Mouse (Mus musculus): ENCODE results near the gene Rgs12. TPM values are rescaled to one million over a fixed set of nuclear protein-coding genes. Genes with fewer than 3 reads are reported as not detected.

Gene Rgs12
- polyA plus RNA-seq (2015; fragmentation: Nextera tagmentation; extraction: Ambion mirVana), result 15.7 and 16.2 TPM in 2 replicates

DNA sequence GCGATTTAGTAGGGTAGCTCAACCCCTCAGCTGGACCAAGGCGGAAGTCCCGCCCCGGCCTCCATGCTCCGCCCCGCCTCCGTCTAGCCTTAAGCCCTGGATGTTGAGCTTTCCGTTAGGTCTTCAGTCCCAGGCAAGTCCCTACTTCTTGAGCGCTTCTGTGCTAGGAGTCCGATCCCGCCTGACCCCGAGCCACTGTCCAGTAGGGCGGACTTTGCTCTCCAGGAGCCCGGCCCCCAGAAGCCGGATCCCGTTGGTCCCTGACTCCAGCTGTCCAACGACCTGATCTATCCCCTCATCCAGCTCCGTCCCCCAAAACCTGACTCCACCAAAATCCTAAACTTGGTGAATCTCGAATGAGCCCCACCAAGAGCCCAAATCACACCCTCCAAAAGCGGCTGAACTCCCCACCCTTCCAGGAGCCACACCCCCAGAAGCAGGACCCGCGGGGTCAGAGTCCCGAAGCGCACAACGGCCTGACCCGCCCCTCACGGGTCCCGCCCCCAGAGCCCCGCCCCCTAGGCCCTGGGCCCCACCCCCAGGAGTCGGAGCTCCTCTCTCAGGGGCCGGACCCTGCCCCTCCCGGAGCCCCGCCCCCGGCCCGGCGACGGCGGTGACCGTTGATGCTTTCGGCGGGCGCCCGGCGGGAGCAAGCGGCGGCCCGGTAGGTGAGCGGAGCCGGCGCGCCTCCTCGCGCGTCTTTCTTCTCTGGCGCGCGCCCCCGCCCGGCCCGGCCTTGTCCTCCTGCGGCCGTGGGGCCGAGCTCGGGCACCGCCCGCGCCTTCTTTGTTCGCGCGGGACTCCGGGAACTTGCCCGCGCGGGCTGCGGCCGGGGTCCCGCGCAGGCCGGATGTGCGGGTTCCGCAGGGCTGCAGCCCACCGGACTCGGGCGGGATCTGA is at the start of gene Rgs12:
Gene Rgs12 (plus strand): TSS at position 585 of the 900 bp plus-strand sequence.
- Histone ChIP-seq H3K9me3 (replicated peaks; ENCODE audit: control insufficient read depth, low read length) (no peaks in the 10 kb centered on the region), H3K36me3 (ENCODE audit: control insufficient read depth, insufficient read depth) (no peaks in the 10 kb centered on the region), H3K4me1 (ENCODE audit: control insufficient read depth, low read depth, low read length) (peaks cover 17% of the 10 kb centered on the region), H3K9ac (ENCODE audit: low read depth, low read length) (peak within 1 kb of the TSS; percentile 92), H3K27ac (ENCODE audit: low read length) (peak within 1 kb of the TSS; percentile 82), H3K27me3 (ENCODE audit: control insufficient read depth, insufficient read depth, low read depth, low read length) (no peaks in the 10 kb centered on the region), H3K4me2 (ENCODE audit: low read depth, low read length) (peak within 1 kb of the TSS; percentile 94), H3K4me3 (ENCODE audit: low read depth, low read length) (peak within 1 kb of the TSS; percentile 80)
- peak; percentile 98 for ATAC-seq (ENCODE audit: low read depth)
- WGBS (ENCODE audit: insufficient replicate concordance), result under 1% methylated on average over 64 of the region's 84 CpGs

DNA sequence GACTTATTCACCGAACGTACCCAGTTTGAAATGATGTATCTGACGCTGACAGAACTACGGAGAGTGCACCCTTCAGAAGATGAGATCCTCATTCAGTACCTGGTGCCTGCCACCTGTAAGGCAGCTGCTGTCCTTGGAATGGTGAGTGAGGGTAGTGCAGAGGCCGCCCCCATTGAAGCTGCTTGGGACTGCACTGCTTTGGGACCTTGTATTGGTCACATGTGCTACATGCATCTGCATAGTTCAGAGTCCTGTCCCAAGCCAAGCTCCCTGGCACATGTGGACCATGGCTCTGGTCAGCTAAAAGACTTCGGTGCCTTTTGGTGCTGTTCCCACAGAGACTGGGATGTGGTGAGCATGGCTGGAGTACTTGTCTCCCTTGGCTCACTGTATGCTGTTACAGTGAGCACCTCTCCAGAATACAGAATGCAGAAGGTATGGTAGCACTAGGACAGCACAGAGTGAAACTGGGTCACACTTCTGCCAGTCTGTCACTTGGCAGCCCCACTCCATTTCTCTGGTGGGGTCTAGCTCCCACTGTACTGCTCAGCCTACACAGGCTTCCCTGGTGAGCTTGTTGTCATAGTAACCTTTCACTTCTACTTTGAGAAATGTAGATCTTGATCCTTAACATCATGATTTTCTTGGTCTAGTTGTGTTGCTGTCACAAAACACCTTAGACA is 49.3 kb upstream of the Rgs12 start:
- H3K4me2 ChIP-seq (ENCODE audit: low read depth, low read length), result no peak overlapping the region
- H3K27ac ChIP-seq (ENCODE audit: low read length), result no peak overlapping the region
- peaks cover 17% of the 10 kb centered on the region for H3K4me1 ChIP-seq (ENCODE audit: control insufficient read depth, low read depth, low read length)
- H3K36me3 ChIP-seq (ENCODE audit: control insufficient read depth, insufficient read depth), result peaks cover 28% of the 10 kb centered on the region
- no peaks in the 10 kb centered on the region for H3K9me3 ChIP-seq (replicated peaks; ENCODE audit: control insufficient read depth, low read length)
- no peak overlapping the region for H3K9ac ChIP-seq (ENCODE audit: low read depth, low read length)
- no peaks in the 10 kb centered on the region for H3K27me3 ChIP-seq (ENCODE audit: control insufficient read depth, insufficient read depth, low read depth, low read length)
- H3K4me3 ChIP-seq (ENCODE audit: low read depth, low read length), result no peak overlapping the region
- ATAC-seq (ENCODE audit: low read depth), result no peak
- 89% methylated on average over 6 of the region's 6 CpGs for WGBS (ENCODE audit: insufficient replicate concordance)

DNA sequence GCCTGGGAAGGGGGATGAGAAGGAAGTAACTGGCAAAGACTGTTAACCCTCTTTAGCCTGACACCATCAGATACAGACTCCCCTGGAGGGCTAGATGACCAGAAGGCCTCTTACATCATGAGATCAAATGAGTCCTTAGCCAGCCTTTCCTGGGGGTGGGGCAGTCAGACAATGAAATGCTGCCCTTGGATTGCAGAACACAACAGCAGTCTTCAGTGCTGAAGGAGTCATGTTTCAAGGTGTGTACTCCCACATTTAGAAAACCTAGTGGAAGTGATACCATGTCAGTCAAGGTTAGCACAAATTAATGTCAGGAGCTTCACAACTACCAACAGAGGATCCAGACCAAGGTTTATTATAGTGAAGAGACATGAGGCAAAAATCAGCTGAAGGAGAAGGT is 46.9 kb upstream of the Rgs12 start:
- Histone ChIP-seq H3K36me3 (ENCODE audit: control insufficient read depth, insufficient read depth) (peaks cover 38% of the 10 kb centered on the region), H3K27ac (ENCODE audit: low read length) (no peak overlapping the region)

DNA sequence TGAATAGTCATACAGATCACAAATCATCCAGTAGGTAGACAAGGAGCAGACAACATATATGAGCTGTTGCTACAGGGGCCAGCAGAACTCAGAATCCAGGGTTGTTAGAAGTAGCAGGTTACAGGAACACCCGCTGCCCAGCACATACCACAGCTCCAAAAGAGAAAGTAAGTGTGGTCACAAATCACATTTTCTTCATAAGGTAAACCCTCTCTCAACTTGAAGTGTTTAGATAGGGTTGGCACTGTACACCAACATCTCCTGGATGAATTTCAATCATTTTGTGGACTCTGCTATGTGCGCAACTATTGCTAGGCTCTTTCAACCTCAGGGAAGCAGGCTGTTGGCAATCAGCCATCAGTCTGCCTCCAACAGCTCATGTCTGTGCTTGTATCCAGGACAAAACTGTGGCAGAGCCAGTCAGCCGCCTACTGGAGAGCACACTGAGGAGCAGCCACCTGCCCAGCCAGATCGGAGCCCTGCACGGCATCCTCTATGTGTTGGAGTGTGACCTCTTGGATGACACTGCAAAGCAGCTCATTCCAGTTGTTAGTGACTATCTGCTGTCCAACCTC is 46.3 kb upstream of the Rgs12 start:
- H3K27ac ChIP-seq (ENCODE audit: low read length), result no peak overlapping the region
- 88% methylated on average over 5 of the region's 5 CpGs for WGBS (ENCODE audit: insufficient replicate concordance)
- no peak overlapping the region for H3K9ac ChIP-seq (ENCODE audit: low read depth, low read length)
- peaks cover 35% of the 10 kb centered on the region for H3K36me3 ChIP-seq (ENCODE audit: control insufficient read depth, insufficient read depth)
- H3K4me3 ChIP-seq (ENCODE audit: low read depth, low read length), result no peak overlapping the region
- H3K27me3 ChIP-seq (ENCODE audit: control insufficient read depth, insufficient read depth, low read depth, low read length), result no peaks in the 10 kb centered on the region
- H3K9me3 ChIP-seq (replicated peaks; ENCODE audit: control insufficient read depth, low read length), result no peaks in the 10 kb centered on the region
- no peak for ATAC-seq (ENCODE audit: low read depth)
- H3K4me2 ChIP-seq (ENCODE audit: low read depth, low read length), result no peak overlapping the region
- no peaks in the 10 kb centered on the region for H3K4me1 ChIP-seq (ENCODE audit: control insufficient read depth, low read depth, low read length)

More for the DNA sequence above, 46.9 kb upstream of the Rgs12 start:
- Histone ChIP-seq H3K4me3 (ENCODE audit: low read depth, low read length) (no peak overlapping the region), H3K9ac (ENCODE audit: low read depth, low read length) (no peak overlapping the region), H3K4me1 (ENCODE audit: control insufficient read depth, low read depth, low read length) (no peaks in the 10 kb centered on the region; the same call in 1 of the 2 replicates), H3K27me3 (ENCODE audit: control insufficient read depth, insufficient read depth, low read depth, low read length) (no peaks in the 10 kb centered on the region), H3K4me2 (ENCODE audit: low read depth, low read length) (no peak overlapping the region), H3K9me3 (replicated peaks; ENCODE audit: control insufficient read depth, low read length) (no peaks in the 10 kb centered on the region)
- no peak for ATAC-seq (ENCODE audit: low read depth)

DNA sequence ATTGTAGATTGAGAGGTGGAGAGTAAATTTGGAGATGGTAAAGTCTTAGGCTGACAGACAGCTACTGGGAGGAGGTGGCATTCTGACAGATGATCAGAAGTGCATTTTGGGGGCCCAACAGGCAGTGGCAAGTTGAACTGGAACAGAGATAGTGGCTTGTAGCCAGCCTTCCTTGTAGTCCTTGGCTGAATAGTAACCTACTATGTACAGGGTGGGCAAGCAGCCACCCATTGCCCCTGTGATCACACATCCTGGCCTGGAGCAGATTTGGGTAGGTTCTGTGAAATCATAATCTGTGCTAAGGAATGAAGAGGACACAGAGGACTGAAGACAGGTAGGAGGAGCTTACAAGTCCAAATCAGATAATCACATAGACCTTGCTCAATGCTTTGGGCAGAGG is 44.8 kb upstream of the Rgs12 start:
- no peaks in the 10 kb centered on the region for H3K27me3 ChIP-seq (ENCODE audit: control insufficient read depth, insufficient read depth, low read depth, low read length)
- H3K9me3 ChIP-seq (replicated peaks; ENCODE audit: control insufficient read depth, low read length), result no peaks in the 10 kb centered on the region
- peaks cover 32% of the 10 kb centered on the region for H3K36me3 ChIP-seq (ENCODE audit: control insufficient read depth, insufficient read depth)
- no peak for ATAC-seq (ENCODE audit: low read depth)
- no peak overlapping the region for H3K27ac ChIP-seq (ENCODE audit: low read length)
- no peak overlapping the region for H3K4me3 ChIP-seq (ENCODE audit: low read depth, low read length)
- peaks cover 8% of the 10 kb centered on the region for H3K4me1 ChIP-seq (ENCODE audit: control insufficient read depth, low read depth, low read length)
- no peak overlapping the region for H3K9ac ChIP-seq (ENCODE audit: low read depth, low read length)
- no peak overlapping the region for H3K4me2 ChIP-seq (ENCODE audit: low read depth, low read length)

DNA sequence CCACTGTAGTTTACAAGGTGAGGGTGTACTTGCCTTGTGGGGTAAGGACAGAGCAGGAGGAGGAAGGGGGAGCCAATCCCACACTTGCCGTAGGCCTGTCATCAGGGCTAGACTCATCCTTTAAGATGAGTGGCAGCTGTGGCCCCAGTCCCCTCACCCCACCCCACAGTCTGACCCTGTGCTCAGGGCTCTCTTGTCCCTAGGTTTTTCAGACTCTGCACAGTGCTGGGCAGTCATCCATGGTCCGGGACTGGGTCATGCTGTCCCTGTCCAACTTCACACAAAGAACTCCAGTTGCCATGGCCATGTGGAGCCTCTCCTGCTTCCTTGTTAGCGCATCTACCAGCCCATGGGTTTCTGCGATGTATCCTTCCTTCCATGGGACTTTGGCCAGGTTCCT is 42.0 kb upstream of the Rgs12 start:
- Histone ChIP-seq H3K27ac (ENCODE audit: low read length) (no peak overlapping the region), H3K36me3 (ENCODE audit: control insufficient read depth, insufficient read depth) (peaks cover 24% of the 10 kb centered on the region), H3K4me2 (ENCODE audit: low read depth, low read length) (no peak overlapping the region), H3K27me3 (ENCODE audit: control insufficient read depth, insufficient read depth, low read depth, low read length) (no peaks in the 10 kb centered on the region), H3K4me3 (ENCODE audit: low read depth, low read length) (no peak overlapping the region), H3K4me1 (ENCODE audit: control insufficient read depth, low read depth, low read length) (peaks cover 29% of the 10 kb centered on the region), H3K9me3 (replicated peaks; ENCODE audit: control insufficient read depth, low read length) (no peaks in the 10 kb centered on the region), H3K9ac (ENCODE audit: low read depth, low read length) (no peak overlapping the region)
- 86% methylated on average over 4 of the region's 4 CpGs for WGBS (ENCODE audit: insufficient replicate concordance)
- no peak for ATAC-seq (ENCODE audit: low read depth)

DNA sequence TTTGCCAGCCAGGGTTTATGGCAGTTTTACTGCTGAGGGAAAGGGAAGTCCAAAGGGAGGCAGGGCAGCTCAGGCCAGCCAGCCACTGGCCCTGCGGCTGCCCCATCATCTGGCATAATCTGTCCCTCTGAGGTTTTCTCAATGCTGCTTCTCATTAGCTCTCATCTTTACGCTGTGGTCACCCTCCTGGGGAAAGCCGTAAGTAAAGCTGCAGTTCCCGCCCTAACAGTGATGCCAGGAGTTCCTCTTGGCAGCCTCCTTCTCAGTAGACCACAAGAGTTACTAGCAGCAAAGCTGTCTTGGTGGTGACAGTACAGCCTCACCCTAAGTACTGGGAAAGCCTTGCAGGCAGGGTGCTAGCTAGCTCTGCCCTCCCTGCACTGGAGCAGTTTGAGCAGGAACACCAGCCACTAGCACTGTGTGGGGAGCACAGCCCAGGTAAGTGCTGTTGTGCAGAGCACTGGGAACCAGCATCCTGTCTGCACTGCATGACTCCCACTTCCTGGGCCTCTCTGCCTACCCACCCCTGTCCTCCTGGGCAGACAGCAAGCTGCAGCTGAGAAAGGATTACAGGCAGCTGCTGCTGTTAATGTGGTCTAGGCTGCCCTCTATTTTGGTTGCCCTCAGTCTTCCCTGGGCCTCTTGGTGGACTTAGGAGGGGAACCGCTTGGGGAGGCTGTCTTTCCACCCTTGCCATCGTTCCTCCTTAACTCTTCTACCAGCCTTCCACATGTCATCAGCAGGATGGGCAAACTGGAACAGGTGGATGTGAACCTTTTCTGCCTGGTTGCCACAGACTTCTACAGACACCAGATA is 41.1 kb upstream of the Rgs12 start, which contains the start of gene Msantd1:
Gene Msantd1 (plus strand): TSS at position 103 of the 816 bp plus-strand sequence.
- H3K4me1 ChIP-seq (ENCODE audit: control insufficient read depth, low read depth, low read length), result peaks cover 29% of the 10 kb centered on the region
- no peak for ATAC-seq (ENCODE audit: low read depth)
- H3K9ac ChIP-seq (ENCODE audit: low read depth, low read length), result no peak within 1 kb of the TSS; the same call in 1 of the 2 replicates
- H3K4me2 ChIP-seq (ENCODE audit: low read depth, low read length), result no peak within 1 kb of the TSS
- no peak within 1 kb of the TSS for H3K4me3 ChIP-seq (ENCODE audit: low read depth, low read length)
- H3K9me3 ChIP-seq (replicated peaks; ENCODE audit: control insufficient read depth, low read length), result no peaks in the 10 kb centered on the region
- 81% methylated on average over 6 of the region's 6 CpGs for WGBS (ENCODE audit: insufficient replicate concordance)
- H3K36me3 ChIP-seq (ENCODE audit: control insufficient read depth, insufficient read depth), result peaks cover 21% of the 10 kb centered on the region
- H3K27ac ChIP-seq (ENCODE audit: low read length), result peak within 1 kb of the TSS; percentile 26
- no peaks in the 10 kb centered on the region for H3K27me3 ChIP-seq (ENCODE audit: control insufficient read depth, insufficient read depth, low read depth, low read length)

DNA sequence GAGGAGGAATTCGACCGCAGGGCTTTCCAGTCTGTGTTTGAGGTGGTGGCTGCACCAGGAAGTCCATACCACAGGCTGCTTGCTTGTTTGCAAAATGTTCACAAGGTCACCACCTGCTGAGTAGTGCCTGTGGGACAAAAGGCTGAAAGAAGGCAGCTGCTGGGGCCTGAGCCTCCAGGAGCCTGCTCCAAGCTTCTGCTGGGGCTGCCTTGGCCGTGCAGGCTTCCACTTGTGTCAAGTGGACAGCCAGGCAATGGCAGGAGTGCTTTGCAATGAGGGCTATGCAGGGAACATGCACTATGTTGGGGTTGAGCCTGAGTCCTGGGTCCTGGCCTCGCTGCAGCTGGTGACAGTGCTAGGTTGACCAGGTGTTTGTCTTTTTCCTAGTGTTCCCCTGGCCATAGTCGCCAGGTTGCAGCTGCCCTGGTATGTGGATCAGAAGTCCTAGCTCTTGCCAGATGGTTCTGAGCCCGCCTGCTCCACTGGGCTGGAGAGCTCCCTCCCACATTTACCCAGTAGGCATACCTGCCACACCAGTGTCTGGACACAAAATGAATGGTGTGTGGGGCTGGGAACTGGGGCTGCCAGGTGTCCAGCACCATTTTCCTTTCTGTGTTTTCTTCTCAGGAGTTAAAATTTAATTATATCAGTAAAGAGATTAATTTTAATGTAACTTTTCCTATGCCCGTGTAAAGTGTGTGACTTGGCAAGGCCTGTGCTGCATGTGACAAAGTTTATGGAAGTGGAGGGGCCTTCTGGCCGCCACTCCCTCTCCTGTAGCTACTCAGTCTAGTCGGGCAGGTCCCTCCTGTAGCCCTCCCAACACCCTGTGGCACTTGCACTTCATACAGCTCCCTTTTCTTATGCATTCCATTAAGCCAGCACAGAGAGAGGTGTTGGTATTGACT is 40.3 kb upstream of the Rgs12 start:
- ATAC-seq (ENCODE audit: low read depth), result no peak
- Histone ChIP-seq H3K27me3 (ENCODE audit: control insufficient read depth, insufficient read depth, low read depth, low read length) (no peaks in the 10 kb centered on the region), H3K4me2 (ENCODE audit: low read depth, low read length) (no peak overlapping the region), H3K36me3 (ENCODE audit: control insufficient read depth, insufficient read depth) (peaks cover 21% of the 10 kb centered on the region), H3K9ac (ENCODE audit: low read depth, low read length) (no peak overlapping the region; the same call in 1 of the 2 replicates), H3K9me3 (replicated peaks; ENCODE audit: control insufficient read depth, low read length) (no peaks in the 10 kb centered on the region), H3K4me3 (ENCODE audit: low read depth, low read length) (no peak overlapping the region), H3K27ac (ENCODE audit: low read length) (peak overlapping the region; percentile 91), H3K4me1 (ENCODE audit: control insufficient read depth, low read depth, low read length) (peaks cover 29% of the 10 kb centered on the region)
- WGBS (ENCODE audit: insufficient replicate concordance), result 73% methylated on average over 9 of the region's 9 CpGs

Measured in liver, embryonic 16.5 days (tissue).